ENCODE assay signal across 7 mouse cellular contexts in genomic region chr1:134555240-134555870, GRCm38 (mm10). TPM values are rescaled to one million over a fixed set of nuclear protein-coding genes. Genes with fewer than 3 reads are reported as not detected.
A peak's percentile ranks its signal among the peaks of the same experiment; 100 is the strongest.
DNase-seq lines count a peak whose midpoint lies in the region; ATAC-seq and TF ChIP-seq lines count a peak whose summit lies in the region.

No protein-coding gene starts in this region.

- no peaks in the 10 kb centered on the region for H3K9me3 ChIP-seq in hindbrain, embryonic 16.5 days (ENCODE audit: control insufficient read depth, low read length)
- no peaks in the 10 kb centered on the region for H3K9me3 ChIP-seq in stomach, postnatal 0 days (ENCODE audit: control insufficient read depth, low read length)

- H3K27ac ChIP-seq in hindbrain, embryonic 16.5 days (ENCODE audit: low read depth, low read length): no peak overlapping the region
- peak overlapping the region; percentile 95 for H3K27ac ChIP-seq in stomach, postnatal 0 days (replicated peaks)

- no peak overlapping the region; the same call in 1 of the 2 replicates for H3K9ac ChIP-seq in hindbrain, embryonic 16.5 days (ENCODE audit: low read depth, low read length)
- H3K9ac ChIP-seq in stomach, postnatal 0 days (ENCODE audit: low read length): 0 out of 2 replicates have a peak overlapping the region, but pooled peaks have one; percentile 5

- peak overlapping the region; percentile 90 for H3K4me2 ChIP-seq in hindbrain, embryonic 16.5 days (ENCODE audit: low read length)
- H3K4me2 ChIP-seq in stomach, postnatal 0 days (replicated peaks; ENCODE audit: low read depth): peak overlapping the region; percentile 89

- peaks cover 12% of the 10 kb centered on the region for H3K4me1 ChIP-seq in hindbrain, embryonic 16.5 days (ENCODE audit: control insufficient read depth, insufficient read depth, low read depth, low read length)
- H3K4me1 ChIP-seq in stomach, postnatal 0 days (replicated peaks; ENCODE audit: control insufficient read depth, insufficient read depth): peaks cover 2% of the 10 kb centered on the region; the same call in 1 of the 2 replicates

- WGBS in hindbrain, embryonic 16.5 days: 24% methylated on average over 13 of the region's 13 CpGs
- 16% methylated on average over 13 of the region's 13 CpGs for WGBS in stomach, postnatal 0 days

- DNase-seq in ES-CJ7 (ENCODE audit: low read depth, low spot score) (peak; percentile 84), ZHBTc4 (ENCODE audit: low read depth, low spot score) (peak; percentile 70)
- DNase-seq in lung, postnatal 10 days: peak; percentile 44
- peak; percentile 71 for DNase-seq in stomach, postnatal 0 days (ENCODE audit: low spot score)
- no peak for DNase-seq in Muller cell, postnatal 12 days (ENCODE audit: inconsistent ontology term)

- no peaks in the 10 kb centered on the region for H3K36me3 ChIP-seq in hindbrain, embryonic 16.5 days (ENCODE audit: control insufficient read depth, insufficient read depth, low read length)
- no peaks in the 10 kb centered on the region for H3K36me3 ChIP-seq in stomach, postnatal 0 days (ENCODE audit: control insufficient read depth, insufficient read depth, low read length)

- TF ChIP-seq CTCF in stomach, postnatal 0 days (IDR thresholded peaks at IDR 0.05; ENCODE audit: low read depth): no peak

- ATAC-seq in hindbrain, embryonic 16.5 days: no peak
- peak; percentile 58 for ATAC-seq in stomach, postnatal 0 days (ENCODE audit: low FRiP score, low TSS enrichment)
- no peak for ATAC-seq in activated CD4-positive, CD25-positive, alpha-beta regulatory T cell, adult 4 months

- H3K4me3 ChIP-seq in hindbrain, embryonic 16.5 days (ENCODE audit: low read length): peak overlapping the region; percentile 50; the same call in 1 of the 2 replicates
- H3K4me3 ChIP-seq in stomach, postnatal 0 days (ENCODE audit: low read depth, low read length): no peak overlapping the region

- peak; percentile 91 for TF ChIP-seq EP300 in stomach, postnatal 0 days (optimal IDR thresholded peaks at IDR 0.05)

- no peaks in the 10 kb centered on the region for H3K27me3 ChIP-seq in hindbrain, embryonic 16.5 days (replicated peaks; ENCODE audit: control insufficient read depth, insufficient read depth, low read length)
- no peaks in the 10 kb centered on the region for H3K27me3 ChIP-seq in stomach, postnatal 0 days (ENCODE audit: control insufficient read depth, insufficient read depth, low read length)

RNA-seq across cellular contexts. Expression of gene Kdm5b, which starts 4.6 kb away (rescaled TPM):
- polyA plus RNA-seq in hindbrain, embryonic 16.5 days (2015; fragmentation: Nextera tagmentation; extraction: Ambion mirVana): 49.9 and 58.9 TPM in 2 replicates
- polyA plus RNA-seq in stomach, postnatal 0 days (2015; fragmentation: Nextera tagmentation; extraction: Ambion mirVana): 28.5 and 29.5 TPM in 2 replicates
- 10 to 100 TPM; 10.5 to 11.4 TPM for polyA plus RNA-seq in activated CD4-positive, CD25-positive, alpha-beta regulatory T cell, adult 4 months (2017; shearing (Covaris generic))

RNA-seq across cellular contexts. Expression of gene Mgat4e, which starts 5.9 kb away (rescaled TPM):
- not detected in 2 replicates for polyA plus RNA-seq in hindbrain, embryonic 16.5 days (2015; fragmentation: Nextera tagmentation; extraction: Ambion mirVana)
- polyA plus RNA-seq in stomach, postnatal 0 days (2015; fragmentation: Nextera tagmentation; extraction: Ambion mirVana): not detected in 2 replicates
- polyA plus RNA-seq in activated CD4-positive, CD25-positive, alpha-beta regulatory T cell, adult 4 months (2017; shearing (Covaris generic)): not detected
